In genomic region chr1:35673524-35673923, GRCm38 (mm10) we compare ENCODE assay signal across 15 mouse cellular contexts.
"Had no signal": no experiment of that assay in that cellular context is flagged by ENCODE, and none has a peak within 500 bp of the region (broad histone marks: within the 10 kb centered on the region; RNA-seq: fewer than 3 reads in every experiment).

No protein-coding gene starts in this region.

- H3K9me3 ChIP-seq: limb, embryonic 12.5 days; neural tube, embryonic 12.5 days had no signal

- DNase-seq: kidney, postnatal 36 days; layer of hippocampus, adult 9-11 months; layer of hippocampus, postnatal 36 days; liver; lung, adult 18-20 months; midbrain, embryonic 14.5 days; retina, postnatal 1 day; right cerebral cortex, postnatal 4 days; spleen, adult 18-20 months; thymus, adult 2 months; thymus, postnatal 25 days had no signal

- H3K36me3 ChIP-seq: limb, embryonic 12.5 days; neural tube, embryonic 12.5 days had no signal

- H3K4me2 ChIP-seq: limb, embryonic 12.5 days; neural tube, embryonic 12.5 days had no signal

- H3K9ac ChIP-seq: limb, embryonic 12.5 days; liver, embryonic 14.5 days; neural tube, embryonic 12.5 days had no signal

- H3K27ac ChIP-seq: kidney, postnatal 0 days; limb, embryonic 12.5 days; liver, embryonic 14.5 days; neural tube, embryonic 12.5 days had no signal

- H3K27me3 ChIP-seq: limb, embryonic 12.5 days; neural tube, embryonic 12.5 days had no signal

- H3K4me3 ChIP-seq: limb, embryonic 12.5 days; neural tube, embryonic 12.5 days had no signal

- H3K4me1 ChIP-seq: limb, embryonic 12.5 days; neural tube, embryonic 12.5 days had no signal
